Mouse (Mus musculus): ENCODE measurements around the gene Tomm5.
"Not testable (repeated sequence)": the region's sequence is repeated elsewhere in the genome, so short reads cannot be mapped to it uniquely, and the experiment has no call there.

The Tomm5 gene

GRCm38 (mm10) chr4:45107601-45108277 lies at the start of gene Tomm5:
TSS of gene Tomm5 (minus strand) at chr4:45108114.
- peak; percentile 92 for DNase-seq

- DNase-seq = no peak
These were observed 48.5 kb upstream of the Tomm5 start for GRCm38 (mm10) chr4:45156433-45156832.

GRCm38 (mm10) chr4:45143005-45143404 lies 35.1 kb upstream of the Tomm5 start:
- no peak for DNase-seq

- no peak for DNase-seq
These were observed 34.5 kb upstream of the Tomm5 start for GRCm38 (mm10) chr4:45142411-45142810.

- DNase-seq = no peak
These were observed 33.9 kb upstream of the Tomm5 start for GRCm38 (mm10) chr4:45141835-45142234.

DNA sequence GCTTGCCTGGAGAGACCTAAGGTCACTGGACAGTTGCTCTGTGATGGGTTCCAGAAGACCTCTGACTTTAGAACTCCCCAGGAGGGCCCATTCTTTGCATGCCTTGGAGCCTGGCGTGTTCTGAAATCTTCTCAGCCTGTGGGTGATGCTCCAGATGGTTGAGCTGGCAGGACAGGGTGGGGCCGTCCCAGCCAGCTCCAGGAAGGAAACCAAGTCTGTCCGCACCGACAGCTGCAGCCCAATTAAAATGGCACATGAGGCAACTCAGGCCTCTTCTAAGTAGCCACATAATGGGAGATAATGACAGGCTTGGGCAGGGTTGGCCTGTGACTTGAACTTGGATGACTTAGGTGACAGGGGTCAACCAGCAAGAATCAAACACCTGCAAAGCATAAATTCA lies 29.7 kb upstream of the Tomm5 start:
- DNase-seq = no peak

DNA sequence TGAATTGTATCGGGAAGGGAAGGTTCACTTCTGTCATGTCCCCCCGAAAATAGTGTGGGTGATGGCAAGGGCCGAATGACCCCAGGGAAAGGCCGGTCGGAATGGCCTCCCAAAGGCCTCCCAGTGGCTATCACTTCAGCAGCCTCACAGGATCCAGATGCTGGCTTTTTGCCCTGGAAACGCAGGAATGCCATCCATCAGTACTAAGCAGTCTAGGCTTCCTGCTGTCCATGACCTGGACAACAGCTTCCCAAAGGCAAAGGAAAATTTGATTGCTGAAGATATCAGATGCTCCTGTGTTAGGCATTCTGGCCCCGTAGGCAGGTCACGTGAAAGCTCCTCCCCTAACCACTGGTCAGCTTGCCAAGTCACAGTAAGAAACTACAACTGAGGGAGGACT lies 26.6 kb upstream of the Tomm5 start:
- DNase-seq = no peak

GRCm38 (mm10) chr4:45131021-45131420 lies 23.1 kb upstream of the Tomm5 start:
- DNase-seq = no peak

GRCm38 (mm10) chr4:45121311-45121710 lies 13.4 kb upstream of the Tomm5 start:
- DNase-seq = no peak

GRCm38 (mm10) chr4:45108456-45109110 lies 669 bp upstream of the Tomm5 start:
- no peak for DNase-seq

DNA sequence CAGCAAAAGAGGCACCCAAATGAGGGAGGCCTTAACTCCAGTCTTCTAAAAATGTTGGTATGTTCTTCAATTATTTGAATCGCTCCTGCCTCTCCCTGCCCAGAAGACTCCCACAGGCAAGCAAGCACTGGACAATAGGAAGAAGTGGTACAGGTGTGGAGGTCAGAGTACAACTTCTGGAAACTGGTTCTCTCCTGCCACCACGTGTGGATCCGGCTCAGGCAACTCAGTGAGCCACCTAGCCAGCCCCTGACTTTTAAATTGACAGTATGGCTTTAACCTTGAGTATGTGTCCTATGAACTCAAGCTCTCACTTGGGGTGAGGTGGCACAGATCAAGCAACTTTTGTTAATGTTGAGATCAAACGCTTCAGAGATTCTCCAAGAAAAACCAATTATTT lies 848 bp downstream of the Tomm5 start:
- no peak for DNase-seq

- DNase-seq = no peak
These were observed 1.5 kb downstream of the Tomm5 start for GRCm38 (mm10) chr4:45106409-45106808.

- DNase-seq = peak; percentile 64
These were observed 10.6 kb downstream of the Tomm5 start for GRCm38 (mm10) chr4:45097198-45097872.

DNA sequence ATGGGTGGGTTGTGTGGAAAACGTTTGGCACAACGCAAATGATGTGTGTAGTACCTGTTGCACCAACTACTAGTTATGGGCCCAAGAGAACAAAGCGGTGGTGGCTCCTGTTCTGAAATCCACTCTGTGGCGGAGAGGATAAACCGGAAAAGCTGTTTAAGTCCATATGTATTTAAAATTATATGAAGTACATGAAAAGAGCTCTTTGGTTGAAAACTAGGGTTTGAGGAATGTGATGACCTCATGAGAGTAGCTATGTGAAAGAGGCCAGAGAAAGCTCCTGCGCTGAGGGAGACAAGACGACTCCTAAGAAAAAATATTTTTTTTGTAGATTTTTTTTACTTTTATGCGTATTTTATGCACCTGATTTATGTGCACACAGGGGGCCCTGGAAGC lies 23.0 kb downstream of the Tomm5 start:
- DNase-seq = no peak

DNA sequence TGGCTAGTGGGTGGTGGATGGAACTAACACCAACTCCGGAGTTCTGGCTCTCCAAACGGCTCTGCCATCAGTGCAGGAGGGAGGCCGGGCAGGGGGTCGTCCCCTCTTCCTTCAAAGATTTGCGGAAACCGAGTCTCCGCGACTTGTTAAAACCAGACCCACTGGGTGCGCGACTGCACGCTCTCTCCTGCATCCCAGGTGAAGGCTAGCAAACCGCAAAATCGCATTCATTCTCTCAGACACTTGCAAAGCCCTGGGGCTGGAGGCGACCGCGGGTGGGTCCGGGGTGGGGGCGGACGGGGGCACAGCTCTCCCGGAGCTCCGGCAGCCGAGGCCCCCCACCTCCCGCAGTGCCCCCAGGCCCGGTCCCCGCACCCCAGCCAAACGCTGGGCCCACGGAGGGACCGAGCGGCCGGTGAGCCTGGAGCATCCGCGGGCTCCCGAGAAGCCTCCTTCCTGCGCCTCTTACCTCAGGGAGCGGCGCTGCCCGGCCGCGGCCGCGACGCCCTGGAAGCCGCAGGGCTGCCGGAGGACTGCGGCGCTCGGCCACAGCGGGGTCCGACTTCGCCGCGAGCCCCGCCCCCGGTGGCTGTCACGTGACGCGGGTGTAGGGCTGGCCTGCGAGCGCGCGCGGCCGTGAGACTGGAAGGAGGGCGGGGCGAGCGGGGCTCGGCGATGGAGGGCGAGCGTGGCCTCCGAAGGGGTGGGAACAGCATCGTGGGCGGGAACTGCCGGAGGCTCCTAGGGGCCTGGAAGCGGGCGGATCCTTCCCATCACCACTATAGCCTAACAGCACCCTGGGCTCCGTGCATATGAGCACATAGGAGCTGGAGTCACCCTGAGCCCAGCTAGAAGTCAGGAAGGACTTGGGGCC lies 23.7 kb downstream of the Tomm5 start, which contains the start of gene Fbxo10:
Gene Fbxo10, minus strand, starts transcription at position 584 of the 874 bp plus-strand sequence.
- peak; percentile 93 for DNase-seq

DNA sequence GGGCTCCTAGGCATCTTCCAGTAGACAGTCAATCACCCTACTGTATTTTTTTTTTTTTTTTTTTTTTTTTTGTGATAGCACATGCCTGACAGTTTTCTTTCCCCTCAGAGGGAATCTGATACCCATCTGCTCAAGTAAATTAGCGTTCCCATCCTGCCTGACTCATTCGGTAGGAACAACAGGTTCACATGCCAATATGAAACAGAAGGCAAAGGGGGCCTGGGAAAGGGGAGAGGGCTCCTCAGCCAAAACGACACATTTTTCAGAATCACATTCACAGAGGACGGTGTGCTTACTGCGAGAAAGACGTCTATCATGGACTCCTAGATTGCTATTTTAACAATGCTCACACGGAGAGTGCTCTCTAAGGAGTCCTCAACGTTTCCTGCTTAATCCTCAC lies 24.4 kb downstream of the Tomm5 start:
- peak; percentile 7 for DNase-seq

DNA sequence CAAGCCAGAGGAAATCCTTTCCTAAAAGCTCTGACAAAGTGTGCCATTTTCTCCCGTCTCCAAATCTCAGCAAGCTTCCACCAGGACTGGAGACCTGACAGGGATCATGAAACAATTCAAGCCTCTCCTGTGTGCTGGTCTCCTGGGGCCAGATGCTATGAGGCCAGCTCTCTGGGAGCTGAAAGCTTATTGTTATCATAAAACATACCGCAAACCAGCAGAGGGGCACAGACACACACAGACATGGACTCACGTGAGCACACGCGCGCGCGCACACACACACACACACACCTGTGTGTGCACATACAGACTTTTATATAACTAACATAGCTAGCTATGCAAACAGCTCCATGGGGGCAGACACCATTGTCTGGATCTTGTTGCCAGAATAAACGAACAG lies 25.0 kb downstream of the Tomm5 start:
- DNase-seq = peak; percentile 24

DNA sequence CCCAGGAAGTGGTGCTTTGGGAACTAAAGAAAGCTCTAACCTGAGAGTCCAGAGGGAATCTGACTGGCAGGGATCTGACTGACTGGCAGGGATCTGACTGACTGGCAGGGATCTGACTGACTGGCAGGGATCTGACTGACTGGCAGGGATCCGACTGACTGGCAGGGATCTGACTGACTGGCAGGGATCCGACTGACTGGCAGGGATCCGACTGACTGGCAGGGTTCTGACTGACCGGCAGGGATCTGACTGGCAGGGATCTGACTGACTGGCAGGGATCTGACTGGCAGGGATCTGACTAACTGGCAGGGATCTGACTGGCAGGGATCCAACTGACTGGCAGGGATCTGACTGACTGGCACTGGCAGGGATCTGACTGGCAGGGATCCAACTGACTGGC lies 26.9 kb downstream of the Tomm5 start:
- DNase-seq = not testable (repeated sequence)

- no peak for DNase-seq
These were observed 34.4 kb downstream of the Tomm5 start for GRCm38 (mm10) chr4:45073544-45073943.

DNA sequence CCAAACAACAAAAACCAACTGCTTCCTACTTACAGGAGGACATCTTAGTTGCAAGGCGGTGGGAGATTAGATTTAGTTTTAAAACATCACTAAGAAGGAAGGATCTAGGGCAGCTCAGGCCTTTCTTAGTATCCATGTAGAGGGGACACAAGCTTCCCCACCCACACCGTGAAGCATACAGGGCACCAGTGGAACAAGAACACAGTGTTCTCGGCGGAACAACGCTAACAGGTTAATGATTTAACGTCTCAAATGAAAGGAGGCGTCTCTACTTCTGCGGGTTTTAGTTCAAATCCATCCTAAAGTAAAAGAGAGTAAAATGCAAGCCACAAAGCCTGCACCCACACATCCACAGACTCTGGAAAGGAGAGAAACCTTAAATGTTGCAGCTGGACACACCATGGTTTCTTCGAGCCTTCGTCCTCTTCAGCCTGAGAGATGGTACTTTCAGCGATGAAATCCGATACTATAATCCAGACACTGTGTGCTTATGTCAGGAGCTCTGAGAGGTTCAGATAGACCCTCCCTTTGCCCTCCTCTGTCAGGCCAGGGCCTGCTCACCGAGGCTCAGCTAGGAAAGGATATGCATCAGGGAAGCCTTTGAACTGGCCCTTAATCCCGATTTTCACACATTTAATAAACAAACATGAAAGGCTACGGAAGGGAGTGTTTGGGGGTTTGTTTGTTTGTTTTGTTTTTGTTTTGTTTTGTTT lies 35.5 kb downstream of the Tomm5 start:
- DNase-seq = no peak

DNA sequence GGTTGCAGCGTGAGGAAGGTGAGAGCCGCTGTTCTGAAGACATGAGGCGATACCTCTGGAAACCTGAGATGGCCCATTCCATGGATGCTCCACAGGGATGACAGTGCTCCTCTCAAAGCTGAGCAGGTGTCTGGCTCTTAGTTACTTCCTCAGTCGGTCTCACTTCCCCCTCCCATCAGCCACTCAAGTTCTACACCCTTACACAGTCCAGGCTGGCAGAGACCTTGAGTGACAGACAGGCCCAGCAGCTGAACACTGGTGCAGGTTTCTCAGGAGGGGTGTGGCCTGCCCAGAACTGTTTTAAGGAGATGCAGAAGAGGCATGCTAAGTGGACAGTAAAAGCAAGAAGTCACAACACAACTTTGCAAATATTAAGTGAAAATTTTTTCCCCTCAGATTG lies 40.2 kb downstream of the Tomm5 start:
- no peak for DNase-seq

- no peak for DNase-seq
These were observed 41.7 kb downstream of the Tomm5 start for GRCm38 (mm10) chr4:45066036-45066730.
